Mouse (Mus musculus) MEL (cell line): ENCODE data around the gene Stim1. TPM values are rescaled to one million over a fixed set of nuclear protein-coding genes. Genes with fewer than 3 reads are reported as not detected.
"Not testable (repeated sequence)": the region's sequence is repeated elsewhere in the genome, so short reads cannot be mapped to it uniquely, and the experiment has no call there.

Experiments
- DNase-seq: peaks from one replicate; pipeline ENCODE4 v3.0.0; 2011; ENCODE audit warnings: low read depth, low spot score
- H3K27ac ChIP-seq: 2 replicates; pipeline ENCODE4 v1.5.1; 2012; ENCODE audit warnings: low read depth, mild to moderate bottlenecking, control low read depth, low read length, moderate library complexity; ENCODE audit not compliant: control insufficient read depth
- H3K27me3 ChIP-seq, 2 experiments: fragments of 150-350 bp in 1 of 2; sonication (generic) in 1 of 2; 2 replicates each; pipeline ENCODE4 v1.6.1; 2012; ENCODE audit warnings: low read length in 2 of 2, mild to moderate bottlenecking in 2 of 2, improper control_type of control experiment in 1 of 2, moderate library complexity in 1 of 2; ENCODE audit not compliant: insufficient read depth in 2 of 2, control insufficient read depth in 1 of 2
- H3K36me3 ChIP-seq, 2 experiments: 2 replicates each; pipeline ENCODE4 v1.6.1; 2012 to 2014; ENCODE audit warnings: low read length in 2 of 2, improper control_type of control experiment in 1 of 2, inconsistent platforms in 1 of 2, mild to moderate bottlenecking in 1 of 2; ENCODE audit not compliant: insufficient read depth in 2 of 2, control insufficient read depth in 1 of 2
- H3K4me1 ChIP-seq, 2 experiments: fragments of 150-350 bp in 1 of 2; sonication (generic) in 1 of 2; 2 replicates each; pipeline ENCODE4 v1.6.1; 2012; ENCODE audit warnings: low read length in 2 of 2, improper control_type of control experiment in 1 of 2, mild to moderate bottlenecking in 1 of 2; ENCODE audit not compliant: insufficient read depth in 2 of 2, control insufficient read depth in 1 of 2
- H3K4me3 ChIP-seq, 2 experiments: fragments of 150-350 bp in 1 of 2; sonication (generic) in 1 of 2; 2 replicates each; pipeline ENCODE4 v1.5.1; 2012; ENCODE audit warnings: low read depth in 2 of 2, low read length in 2 of 2, mild to moderate bottlenecking in 2 of 2, moderate library complexity in 2 of 2, control low read depth in 1 of 2, improper control_type of control experiment in 1 of 2; ENCODE audit not compliant: control insufficient read depth in 1 of 2, insufficient read depth in 1 of 2
- H3K79me2 ChIP-seq: 2 replicates; pipeline ENCODE4 v1.6.1; 2012; ENCODE audit warnings: mild to moderate bottlenecking, low read length, moderate library complexity; ENCODE audit not compliant: control insufficient read depth, poor library complexity, insufficient read depth
- H3K9ac ChIP-seq: 2 replicates; pipeline ENCODE4 v1.6.1; 2012; ENCODE audit warnings: low read depth, mild to moderate bottlenecking, control low read depth, low read length, moderate library complexity; ENCODE audit not compliant: control insufficient read depth, poor library complexity, severe bottlenecking
- H3K9me3 ChIP-seq: fragments of 150-350 bp; sonication (generic); replicated peaks from 2 replicates; pipeline ENCODE4 v1.6.1; 2012; ENCODE audit warnings: mild to moderate bottlenecking, low read length, improper control_type of control experiment, moderate library complexity; ENCODE audit not compliant: insufficient read depth
- BHLHE40 ChIP-seq: IDR thresholded peaks from 2 replicates; pipeline ENCODE4 v1.6.1; 2012; ENCODE audit warnings: low read depth, mild to moderate bottlenecking, inconsistent platforms, low read length, improper control_type of control experiment, borderline replicate concordance
- CHD1 ChIP-seq: IDR thresholded peaks from 2 replicates; pipeline ENCODE4 v1.6.1; 2012; ENCODE audit warnings: low read depth, mild to moderate bottlenecking, inconsistent platforms, low read length, improper control_type of control experiment
- CTCF ChIP-seq, 3 experiments: IDR thresholded peaks in 2 of 3; conservative IDR thresholded peaks in 1 of 3; 2 replicates each; pipeline ENCODE4 v1.5.1; 2011 to 2012; ENCODE audit warnings: low read length in 3 of 3, low read depth in 2 of 3, mild to moderate bottlenecking in 2 of 3, improper control_type of control experiment in 1 of 3, inconsistent platforms in 1 of 3, mixed read lengths in 1 of 3, moderate library complexity in 1 of 3; ENCODE audit not compliant: control insufficient read depth in 1 of 3, insufficient read depth in 1 of 3, poor library complexity in 1 of 3, severe bottlenecking in 1 of 3
- ELF1 ChIP-seq: IDR thresholded peaks from 2 replicates; pipeline ENCODE4 v1.6.1; 2014; ENCODE audit warnings: low read depth, mild to moderate bottlenecking, inconsistent platforms, low read length, improper control_type of control experiment, moderate library complexity
- EP300 ChIP-seq, 2 experiments: IDR thresholded peaks; 2 replicates each; pipeline ENCODE4 v1.6.1; 2011; ENCODE audit warnings: improper control_type of control experiment in 2 of 2, low read length in 2 of 2, low read depth in 1 of 2, mild to moderate bottlenecking in 1 of 2
- ETS1 ChIP-seq: IDR thresholded peaks from 2 replicates; pipeline ENCODE4 v1.6.1; 2012; ENCODE audit warnings: low read depth, mild to moderate bottlenecking, inconsistent platforms, low read length, improper control_type of control experiment, moderate library complexity
- GATA1 ChIP-seq: IDR thresholded peaks from 2 replicates; pipeline ENCODE4 v1.6.1; 2011; ENCODE audit warnings: low read depth, low read length, improper control_type of control experiment
- HCFC1 ChIP-seq: IDR thresholded peaks from 2 replicates; pipeline ENCODE4 v1.6.1; 2012; ENCODE audit warnings: low read depth, mild to moderate bottlenecking, inconsistent platforms, low read length, improper control_type of control experiment, moderate library complexity
- JUND ChIP-seq: IDR thresholded peaks from 2 replicates; pipeline ENCODE4 v1.6.1; 2011; ENCODE audit warnings: low read depth, mild to moderate bottlenecking, improper control_type of control experiment, low read length
- KAT2A ChIP-seq: conservative IDR thresholded peaks from 2 replicates; pipeline ENCODE4 v1.6.1; 2012; ENCODE audit warnings: low read depth, low read length, improper control_type of control experiment, inconsistent platforms
- MAFK ChIP-seq: IDR thresholded peaks from 2 replicates; pipeline ENCODE4 v1.6.1; 2011; ENCODE audit warnings: low read depth, mild to moderate bottlenecking, low read length, improper control_type of control experiment, borderline replicate concordance
- MAX ChIP-seq: IDR thresholded peaks from 2 replicates; pipeline ENCODE4 v1.6.1; 2011; ENCODE audit warnings: low read length, improper control_type of control experiment
- MEF2A ChIP-seq: IDR thresholded peaks from 2 replicates; pipeline ENCODE4 v1.6.1; 2014; ENCODE audit warnings: low read depth, mild to moderate bottlenecking, inconsistent platforms, low read length, improper control_type of control experiment; ENCODE audit not compliant: poor library complexity, insufficient replicate concordance, severe bottlenecking; ENCODE audit errors: extremely low read depth
- MXI1 ChIP-seq: IDR thresholded peaks from 2 replicates; pipeline ENCODE4 v1.6.1; 2011; ENCODE audit warnings: mild to moderate bottlenecking, low read depth, low read length, improper control_type of control experiment
- MYB ChIP-seq: IDR thresholded peaks from 2 replicates; pipeline ENCODE4 v1.6.1; 2011; ENCODE audit warnings: mild to moderate bottlenecking, low read depth, low read length, improper control_type of control experiment
- NELFE ChIP-seq: IDR thresholded peaks from 2 replicates; pipeline ENCODE4 v1.6.1; 2011; ENCODE audit warnings: low read depth, low read length, improper control_type of control experiment
- NRF1 ChIP-seq: IDR thresholded peaks from 2 replicates; pipeline ENCODE4 v1.6.1; 2014; ENCODE audit warnings: low read depth, mild to moderate bottlenecking, inconsistent platforms, low read length, improper control_type of control experiment, moderate library complexity; ENCODE audit not compliant: poor library complexity, insufficient read depth, severe bottlenecking
- POLR2AphosphoS2 ChIP-seq: IDR thresholded peaks from 2 replicates; pipeline ENCODE4 v1.6.1; 2011; ENCODE audit warnings: low read length, improper control_type of control experiment
- RAD21 ChIP-seq: IDR thresholded peaks from 2 replicates; pipeline ENCODE4 v1.6.1; 2011; ENCODE audit warnings: mild to moderate bottlenecking, low read depth, low read length, improper control_type of control experiment
- RCOR1 ChIP-seq: IDR thresholded peaks from 2 replicates; pipeline ENCODE4 v1.6.1; 2012; ENCODE audit warnings: low read depth, mild to moderate bottlenecking, inconsistent platforms, low read length, improper control_type of control experiment
- SMC3 ChIP-seq: IDR thresholded peaks from 2 replicates; pipeline ENCODE4 v1.6.1; 2011; ENCODE audit warnings: low read depth, low read length, improper control_type of control experiment
- TAL1 ChIP-seq: IDR thresholded peaks from 2 replicates; pipeline ENCODE4 v1.6.1; 2012; ENCODE audit warnings: mild to moderate bottlenecking, inconsistent platforms, low read length, moderate library complexity, mixed read lengths
- UBTF ChIP-seq: IDR thresholded peaks from 2 replicates; pipeline ENCODE4 v1.6.1; 2012; ENCODE audit warnings: low read depth, mild to moderate bottlenecking, inconsistent platforms, low read length, improper control_type of control experiment, moderate library complexity, borderline replicate concordance; ENCODE audit not compliant: insufficient read depth
- USF1 ChIP-seq: IDR thresholded peaks from 2 replicates; pipeline ENCODE4 v1.6.1; 2014; ENCODE audit warnings: low read depth, mild to moderate bottlenecking, inconsistent platforms, low read length, improper control_type of control experiment, moderate library complexity
- USF2 ChIP-seq, 2 experiments: IDR thresholded peaks; 2 replicates each; pipeline ENCODE4 v1.6.1; 2011 to 2012; ENCODE audit warnings: improper control_type of control experiment in 2 of 2, low read length in 2 of 2, borderline replicate concordance in 1 of 2, inconsistent platforms in 1 of 2, low read depth in 1 of 2, mild to moderate bottlenecking in 1 of 2; ENCODE audit not compliant: insufficient read depth in 1 of 2
- ZC3H11A ChIP-seq: IDR thresholded peaks from 2 replicates; pipeline ENCODE4 v1.6.1; 2012; ENCODE audit warnings: low read depth, mild to moderate bottlenecking, inconsistent platforms, low read length, improper control_type of control experiment
- ZKSCAN1 ChIP-seq: IDR thresholded peaks from 2 replicates; pipeline ENCODE4 v1.6.1; 2012; ENCODE audit warnings: low read depth, mild to moderate bottlenecking, inconsistent platforms, low read length, improper control_type of control experiment, moderate library complexity
- ZMIZ1 ChIP-seq: IDR thresholded peaks from 2 replicates; pipeline ENCODE4 v1.6.1; 2012; ENCODE audit warnings: low read depth, mild to moderate bottlenecking, inconsistent platforms, low read length, improper control_type of control experiment, moderate library complexity
- ZNF384 ChIP-seq: IDR thresholded peaks from 2 replicates; pipeline ENCODE4 v1.6.1; 2012; ENCODE audit warnings: low read depth, mild to moderate bottlenecking, inconsistent platforms, low read length, improper control_type of control experiment
- polyA plus RNA-seq, 2 experiments: library from polyadenylated mRNA; stranded (reverse) in 1 of 2; unstranded in 1 of 2; fragments of >175 nt in 1 of 2; fragments of >200 nt in 1 of 2; gene quantifications; 2 replicates each; pipeline versions ENCODE4 v1.2.1 to v1.2.4; 2012; ENCODE audit warnings: low replicate concordance in 2 of 2, low read depth in 1 of 2; ENCODE audit not compliant: insufficient read length in 2 of 2, insufficient read depth in 1 of 2, missing spikeins in 1 of 2
- total RNA-seq: library from RNA; depleted of rRNA; stranded (reverse); fragments of 300-350 nt; gene quantifications from 2 replicates; pipeline ENCODE4 v1.2.3, GENCODE M21; 2012

The Stim1 gene
- total and polyA plus RNA-seq, 3 experiments, result 26.1 to 65.0 TPM; not detected in 1

DNA sequence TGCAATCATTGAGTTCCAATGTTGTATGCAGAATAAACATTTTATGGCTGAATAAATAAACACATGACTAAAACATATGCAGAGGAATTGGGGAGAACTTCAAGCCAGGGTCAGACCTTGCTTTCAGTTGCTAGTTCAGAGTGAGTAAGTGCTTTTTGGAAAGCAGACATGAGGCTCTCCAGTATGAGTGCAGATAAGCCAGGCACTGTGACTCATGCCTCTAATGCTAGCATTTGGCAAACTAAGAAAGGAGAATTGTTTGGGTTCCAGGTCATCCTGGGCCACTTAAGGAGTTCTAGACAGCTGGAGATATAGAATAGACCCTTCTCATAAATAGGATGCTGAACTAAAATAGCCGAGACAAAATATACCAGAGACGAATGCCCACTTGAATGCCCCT is 216.1 kb downstream of the Stim1 start (continued):
- TF ChIP-seq POLR2AphosphoS2, result no peak
- no peak for TF ChIP-seq USF2 (IDR thresholded peaks at IDR 0.05; ENCODE audit: borderline replicate concordance in 1 of 2, insufficient read depth in 1 of 2, low read depth in 1 of 2, low read length in 2 of 2)
- no peak for TF ChIP-seq MEF2A
- no peak for TF ChIP-seq NELFE
- TF ChIP-seq CTCF (IDR thresholded peaks at IDR 0.05 in 2 of 3, conservative IDR thresholded peaks at IDR 0.05 in 1 of 3; ENCODE audit: control insufficient read depth in 1 of 3, insufficient read depth in 1 of 3, low read depth in 2 of 3, low read length in 3 of 3, poor library complexity in 1 of 3, severe bottlenecking in 1 of 3), result no peak
- TF ChIP-seq ETS1, result peak; percentile 45
- TF ChIP-seq SMC3, result no peak

DNA sequence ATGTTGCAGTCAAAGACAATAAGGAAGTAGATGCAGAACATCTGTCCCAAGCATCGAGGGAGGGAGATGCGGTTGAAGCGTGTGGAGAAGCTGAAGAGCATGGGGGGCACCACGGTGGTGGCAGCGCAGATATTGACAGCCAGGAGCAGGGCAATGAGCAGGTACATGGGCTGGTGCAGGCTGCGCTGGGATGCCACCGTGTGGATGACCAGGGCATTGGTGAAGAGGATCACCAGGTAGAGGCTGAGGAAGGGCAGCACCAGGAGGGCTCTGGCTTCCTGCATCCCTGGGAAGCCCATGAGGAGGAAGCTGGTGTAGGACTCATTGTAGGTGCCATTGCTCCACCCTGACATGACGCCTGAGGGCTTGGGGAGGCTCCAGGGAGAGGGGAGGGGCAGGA is 217.2 kb downstream of the Stim1 start:
- H3K4me3 ChIP-seq, H3K9me3 ChIP-seq, H3K27me3 ChIP-seq, H3K9ac ChIP-seq, H3K79me2 ChIP-seq, H3K27ac ChIP-seq, DNase-seq: not testable (repeated sequence)
- peaks cover 7 to 22% of the 10 kb centered on the region in 2 experiments for H3K4me1 ChIP-seq
- H3K36me3 ChIP-seq, result peaks cover 0 to 26% of the 10 kb centered on the region in 2 experiments; a peak in 2 of 4 replicates

DNA sequence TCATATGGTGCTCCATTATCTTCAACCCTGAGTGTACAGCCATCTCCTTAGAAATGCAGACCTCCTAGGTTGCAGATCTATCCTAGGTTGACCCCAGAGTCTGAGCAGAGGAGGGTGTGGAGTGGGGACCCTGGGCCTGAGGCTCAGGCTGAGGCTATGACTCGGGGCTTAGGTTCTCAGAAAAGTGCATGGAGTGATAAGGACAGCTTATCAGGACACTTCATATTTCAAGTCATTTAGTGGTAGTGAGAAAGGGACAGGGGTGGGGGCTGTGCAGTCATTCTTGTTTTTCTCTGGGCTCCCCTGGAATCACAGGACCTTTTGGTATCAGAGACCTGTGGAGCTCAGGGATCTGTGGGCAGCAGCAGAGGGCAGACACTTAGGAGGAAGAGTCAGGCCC is 218.5 kb downstream of the Stim1 start:
- peak; percentile 44 for DNase-seq
- H3K36me3 ChIP-seq, result peaks cover 0 to 26% of the 10 kb centered on the region in 2 experiments; a peak in 2 of 4 replicates
- H3K4me1 ChIP-seq, result peaks cover 7 to 22% of the 10 kb centered on the region in 2 experiments
- no peaks in the 10 kb centered on the region for H3K9me3 ChIP-seq
- no peaks in the 10 kb centered on the region for H3K27me3 ChIP-seq
- H3K27ac ChIP-seq, result peak overlapping the region; percentile 38
- no peak overlapping the region for H3K9ac ChIP-seq
- H3K4me3 ChIP-seq, result no peak overlapping the region
- H3K79me2 ChIP-seq, result no peaks in the 10 kb centered on the region
- TF ChIP-seq BHLHE40, result no peak
- no peak for TF ChIP-seq SMC3
- TF ChIP-seq UBTF, result no peak
- TF ChIP-seq HCFC1, result no peak
- TF ChIP-seq ZMIZ1, result no peak
- no peak for TF ChIP-seq KAT2A
- TF ChIP-seq USF2 (IDR thresholded peaks at IDR 0.05; ENCODE audit: borderline replicate concordance in 1 of 2, insufficient read depth in 1 of 2, low read depth in 1 of 2, low read length in 2 of 2), result no peak
- peak; percentile 58; the same call in 1 of the 2 replicates for TF ChIP-seq RCOR1
- TF ChIP-seq MYB, result no peak
- no peak for TF ChIP-seq CTCF (IDR thresholded peaks at IDR 0.05 in 2 of 3, conservative IDR thresholded peaks at IDR 0.05 in 1 of 3; ENCODE audit: control insufficient read depth in 1 of 3, insufficient read depth in 1 of 3, low read depth in 2 of 3, low read length in 3 of 3, poor library complexity in 1 of 3, severe bottlenecking in 1 of 3)
- TF ChIP-seq CHD1, result no peak
- TF ChIP-seq MAX, result no peak
- no peak for TF ChIP-seq MAFK
- no peak for TF ChIP-seq RAD21
- no peak for TF ChIP-seq USF1
- peak; percentile 67 to 68 for TF ChIP-seq EP300 (IDR thresholded peaks at IDR 0.05; ENCODE audit: low read depth in 1 of 2, low read length in 2 of 2)
- no peak for TF ChIP-seq JUND
- no peak for TF ChIP-seq ZKSCAN1
- no peak for TF ChIP-seq ZNF384
- TF ChIP-seq TAL1, result no peak
- peak; percentile 83 for TF ChIP-seq GATA1
- TF ChIP-seq NRF1, result no peak
- no peak for TF ChIP-seq MXI1
- no peak for TF ChIP-seq ZC3H11A
- TF ChIP-seq ELF1, result no peak
